Mouse (Mus musculus) kidney, postnatal 14 days (tissue): ENCODE data around the gene Metap2.
"Not testable (repeated sequence)": the region's sequence is repeated elsewhere in the genome, so short reads cannot be mapped to it uniquely, and the experiment has no call there.

Experiments used
- DNase-seq: peaks from one replicate; pipeline ENCODE4 v3.0.0; 2022; ENCODE audit warnings: mixed read lengths

Gene Metap2

GRCm38 (mm10) chr10:93909811-93910446, 13.0 kb upstream of the Metap2 start:
- DNase-seq: no peak

- no peak for DNase-seq
Measured at GRCm38 (mm10) chr10:93909015-93909414, 12.1 kb upstream of the Metap2 start.

DNA sequence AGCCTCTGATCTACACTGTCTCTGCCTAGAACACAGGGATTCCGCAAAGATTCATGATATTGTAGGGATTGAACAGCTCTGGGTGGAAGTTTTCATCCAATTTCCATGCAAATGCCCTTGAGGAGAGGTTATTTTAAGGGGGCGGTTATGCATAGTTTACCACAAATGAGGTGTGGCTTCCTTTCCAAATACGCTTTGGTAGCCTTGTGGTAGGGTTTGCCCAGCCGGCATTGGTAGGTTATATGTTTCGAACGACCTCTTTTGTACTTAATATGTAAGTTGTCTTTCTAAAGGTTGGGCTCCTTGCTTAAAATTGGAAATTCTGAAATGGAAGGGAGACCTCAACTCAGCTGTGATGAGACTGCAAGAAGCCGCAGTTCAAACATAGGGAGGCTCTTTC, 11.6 kb upstream of the Metap2 start:
- DNase-seq: no peak

- peak; percentile 35 for DNase-seq
Measured at GRCm38 (mm10) chr10:93907376-93907775, 10.5 kb upstream of the Metap2 start.

DNA sequence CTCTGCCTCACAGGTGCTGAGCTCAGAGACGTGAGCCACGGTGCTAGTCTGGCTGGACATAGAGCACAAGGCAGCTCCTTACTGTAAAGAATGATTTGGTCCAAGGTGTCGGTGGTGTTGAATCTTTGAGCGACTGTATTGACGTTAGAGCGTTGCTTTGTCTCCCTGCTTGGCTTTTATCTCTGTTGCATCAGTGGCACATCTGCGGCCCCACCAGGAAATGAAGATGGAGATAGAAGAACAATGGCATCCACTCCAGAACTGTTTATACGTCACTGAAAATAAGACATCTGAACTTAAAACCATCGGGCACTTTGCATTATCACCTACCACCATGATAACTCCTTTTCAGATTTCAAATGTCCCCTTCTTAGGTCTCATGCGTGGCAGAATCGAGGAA, 3.0 kb upstream of the Metap2 start:
- no peak for DNase-seq

- DNase-seq: peak; percentile 62
Measured at GRCm38 (mm10) chr10:93899303-93899702, 2.4 kb upstream of the Metap2 start.

GRCm38 (mm10) chr10:93892551-93892950, 4.3 kb downstream of the Metap2 start:
- no peak for DNase-seq

- DNase-seq: no peak
Measured at GRCm38 (mm10) chr10:93891031-93891430, 5.9 kb downstream of the Metap2 start.

DNA sequence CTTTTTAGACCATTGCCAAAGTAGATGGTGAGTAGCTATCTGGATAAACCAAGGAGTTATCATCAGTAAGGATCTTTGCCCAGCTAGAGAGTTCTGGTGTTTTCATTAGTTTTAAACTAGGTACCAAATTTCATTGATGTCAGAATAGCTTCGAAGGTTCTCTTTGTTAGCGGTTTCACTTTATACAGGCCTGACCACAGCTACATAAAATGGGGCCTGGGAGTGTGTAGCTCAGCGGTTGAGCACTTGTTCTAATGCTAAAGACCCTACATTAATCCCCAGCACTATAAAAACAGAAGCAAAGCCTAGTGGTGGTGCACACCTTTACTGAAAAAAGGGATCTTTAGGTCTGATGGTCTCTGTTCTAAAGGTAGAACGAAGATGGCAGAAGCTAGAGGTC, 6.3 kb downstream of the Metap2 start:
- DNase-seq: no peak

GRCm38 (mm10) chr10:93889976-93890375, 6.9 kb downstream of the Metap2 start:
- no peak for DNase-seq

DNA sequence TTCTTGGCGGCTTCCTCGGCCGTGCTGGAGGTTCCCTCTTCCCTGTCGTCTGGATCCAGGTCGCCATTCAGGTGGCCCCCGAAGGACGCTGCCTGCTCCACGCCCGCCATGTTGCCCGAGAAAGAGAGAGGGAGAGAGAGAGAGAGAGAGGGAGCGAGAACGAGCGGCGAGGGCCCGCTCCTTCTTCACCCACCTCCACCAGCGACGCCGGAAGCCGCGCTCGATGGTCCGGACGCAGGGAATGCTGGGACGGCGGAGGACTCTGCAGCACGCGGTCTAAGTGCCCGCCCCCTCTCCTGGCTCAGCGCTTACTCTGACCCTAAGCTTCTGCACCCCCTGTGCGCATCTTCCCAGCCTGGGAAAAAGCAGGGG, 7.3 kb downstream of the Metap2 start:
- DNase-seq: peak; percentile 93

DNA sequence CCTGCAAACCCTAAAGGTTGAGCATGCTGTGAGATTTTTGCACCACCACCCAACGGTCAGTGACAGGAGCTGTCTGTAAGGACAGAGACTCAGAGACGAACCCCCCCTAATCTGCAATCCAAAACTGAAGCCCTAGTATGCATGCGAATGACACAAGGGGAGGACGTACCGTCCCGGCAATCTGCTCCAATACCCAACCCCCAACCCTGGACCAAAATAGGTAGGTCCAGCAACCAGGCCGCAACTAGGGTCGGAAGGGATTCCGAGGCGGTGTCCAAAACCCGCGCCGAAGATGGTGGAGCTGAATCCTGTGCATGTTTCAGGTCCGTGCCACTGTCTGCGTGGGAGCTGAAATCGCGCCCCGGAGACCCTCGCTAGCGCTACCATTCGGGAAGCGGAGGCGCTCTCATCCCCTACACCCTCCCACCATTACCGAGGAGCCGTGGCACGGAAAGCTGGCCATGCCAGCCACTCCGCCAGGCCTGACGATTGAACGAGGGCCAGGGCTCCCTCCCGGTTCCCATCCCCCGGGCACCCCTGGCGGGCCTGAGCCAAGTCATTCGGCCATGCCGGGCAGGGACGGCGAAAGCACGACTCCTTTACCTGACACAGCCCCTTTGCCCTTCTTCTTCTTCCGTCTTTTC, 7.8 kb downstream of the Metap2 start:
- no peak for DNase-seq

DNA sequence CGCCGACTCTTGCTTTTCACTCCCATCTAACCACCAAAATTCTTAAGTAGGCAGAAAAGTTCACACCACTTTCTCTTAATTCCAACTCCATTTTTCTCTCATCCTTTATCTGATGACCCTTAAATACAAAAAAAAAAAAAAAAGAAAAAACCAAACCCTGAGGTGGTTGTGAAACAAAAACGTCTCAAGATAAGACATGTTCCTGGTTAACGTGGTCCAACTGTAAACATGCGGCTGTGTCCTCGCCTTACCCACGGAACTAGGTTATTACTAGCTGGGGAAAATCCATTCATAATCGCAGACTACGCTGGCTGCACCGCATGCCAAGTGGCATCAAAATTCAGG, 8.3 kb downstream of the Metap2 start:
- peak; percentile 7 for DNase-seq

- no peak for DNase-seq
Measured at GRCm38 (mm10) chr10:93885839-93886477, 10.9 kb downstream of the Metap2 start.

- no peak for DNase-seq
Measured at GRCm38 (mm10) chr10:93882738-93883364, 14.0 kb downstream of the Metap2 start.

GRCm38 (mm10) chr10:93881918-93882317, 15.0 kb downstream of the Metap2 start:
- no peak for DNase-seq

- DNase-seq: no peak
Measured at GRCm38 (mm10) chr10:93878732-93879131, 18.2 kb downstream of the Metap2 start.

DNA sequence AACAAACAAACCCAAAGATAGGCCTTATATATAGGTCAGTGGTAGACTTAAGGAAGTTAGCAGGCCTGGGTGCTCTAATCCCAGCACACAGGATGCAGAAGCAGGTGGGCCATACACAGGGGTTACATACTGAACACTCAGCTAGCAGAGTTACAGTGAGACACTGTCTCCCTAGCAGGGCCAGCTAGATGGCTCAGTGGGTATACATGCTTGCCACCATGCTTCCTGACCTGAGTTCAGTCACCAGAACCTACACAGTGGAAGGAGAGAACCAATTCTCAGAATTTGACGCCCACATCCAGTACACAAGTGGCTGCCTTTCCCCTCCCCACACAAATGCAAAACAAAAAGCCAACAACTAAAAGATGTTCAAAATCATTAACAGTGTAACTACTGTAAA, 20.1 kb downstream of the Metap2 start:
- DNase-seq: no peak

DNA sequence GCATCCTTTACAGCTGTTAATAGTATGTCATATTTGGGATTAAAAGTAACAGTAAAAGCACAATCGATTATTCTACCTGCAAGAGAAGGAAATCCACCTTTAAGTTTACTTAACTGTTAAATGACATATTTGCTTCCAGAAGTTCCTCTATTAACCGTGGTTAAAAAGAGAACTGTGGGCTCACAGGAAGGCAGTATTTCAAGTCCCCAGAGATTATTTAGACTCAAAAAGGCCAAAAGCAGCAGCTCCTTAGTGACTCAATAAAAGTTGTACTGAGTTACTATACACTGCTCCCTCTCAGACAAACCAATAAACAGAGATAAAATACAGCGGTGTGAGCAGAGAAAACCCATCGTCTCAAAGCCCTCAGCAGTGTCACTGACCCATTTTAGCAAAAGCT, 28.0 kb downstream of the Metap2 start:
- no peak for DNase-seq

- DNase-seq: no peak
Measured at GRCm38 (mm10) chr10:93868401-93868800, 28.5 kb downstream of the Metap2 start.

DNA sequence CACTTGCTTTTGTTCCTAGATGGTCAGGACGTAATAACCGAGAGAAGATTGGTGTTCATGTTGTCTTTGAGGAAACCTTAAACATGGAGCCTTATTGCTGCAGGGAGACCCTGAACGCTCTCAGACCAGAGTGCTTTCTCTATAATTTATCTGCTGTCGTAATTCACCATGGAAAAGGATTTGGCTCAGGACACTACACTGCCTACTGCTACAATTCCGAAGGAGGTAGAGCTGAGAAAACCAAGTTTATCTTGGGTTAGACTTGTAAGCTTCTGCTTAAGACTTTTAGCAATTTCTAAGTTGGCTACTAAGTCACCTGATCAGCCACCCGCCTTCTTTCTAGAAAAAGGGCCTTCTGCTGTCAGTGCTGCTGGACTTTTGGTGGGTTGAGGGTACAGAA, 40.8 kb downstream of the Metap2 start:
- no peak for DNase-seq

DNA sequence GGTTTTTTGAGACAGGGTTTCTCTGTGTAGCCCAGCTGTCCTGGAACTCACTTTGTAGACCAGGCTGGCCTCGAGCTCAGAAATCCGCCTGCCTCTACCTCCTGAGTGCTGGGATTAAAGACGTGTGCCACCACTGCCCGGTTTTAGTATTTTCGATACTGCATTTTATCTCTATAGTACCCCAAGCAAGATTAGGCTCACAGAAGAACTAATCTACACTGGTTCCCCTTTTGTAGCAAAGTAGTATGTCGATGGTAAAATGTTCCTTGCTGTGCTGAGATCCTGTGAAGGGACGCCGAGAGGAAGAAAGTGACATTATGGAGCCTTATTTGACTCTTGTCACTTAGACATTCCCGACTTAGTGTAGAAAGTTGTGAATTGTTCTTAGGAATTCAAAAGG, 41.8 kb downstream of the Metap2 start:
- DNase-seq: no peak

DNA sequence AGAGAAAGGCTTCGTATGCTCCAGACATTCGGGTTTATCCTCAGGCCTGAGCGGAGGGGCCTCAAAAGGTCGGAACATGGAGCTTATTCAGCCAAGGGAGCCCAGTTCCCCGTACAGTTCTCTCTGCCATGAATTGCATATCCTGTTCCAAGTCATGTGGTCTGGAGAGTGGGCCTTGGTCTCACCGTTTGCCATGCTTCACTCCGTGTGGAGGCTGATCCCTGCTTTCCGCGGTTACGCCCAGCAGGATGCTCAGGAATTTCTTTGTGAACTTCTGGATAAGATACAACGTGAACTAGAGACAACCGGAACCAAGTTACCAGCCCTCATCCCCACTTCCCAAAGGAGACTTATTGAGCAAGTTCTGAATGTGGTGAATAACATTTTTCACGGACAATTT, 50.2 kb downstream of the Metap2 start:
- no peak for DNase-seq

GRCm38 (mm10) chr10:93835115-93835514, 61.8 kb downstream of the Metap2 start:
- not testable (repeated sequence) for DNase-seq
